Mouse (Mus musculus): Measurements from ENCODE around the gene Pomp.
A peak's percentile ranks its signal among the peaks of the same experiment; 100 is the strongest.

Pomp gene

DNA sequence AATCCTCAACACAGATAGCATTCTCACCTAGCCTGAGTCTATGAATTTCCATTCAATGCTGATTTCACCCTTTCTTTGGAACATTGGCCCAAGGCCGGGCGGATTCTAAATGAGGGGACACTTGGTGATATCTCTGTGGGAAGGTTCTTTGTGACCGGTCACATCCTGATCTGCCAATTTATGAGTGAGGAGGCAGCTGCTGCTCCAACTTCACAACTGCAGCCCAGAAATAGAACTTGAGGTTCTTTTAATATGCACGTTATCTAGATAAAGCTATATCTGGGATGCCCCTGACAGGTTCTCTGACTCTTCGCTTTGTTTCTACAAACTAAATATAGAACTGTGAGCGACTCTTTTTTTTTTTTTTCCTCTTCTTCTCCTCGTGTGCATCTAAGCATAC lies 10.1 kb upstream of the Pomp start:
- DNase-seq (ENCODE audit: low read depth, low spot score): no peak

DNA sequence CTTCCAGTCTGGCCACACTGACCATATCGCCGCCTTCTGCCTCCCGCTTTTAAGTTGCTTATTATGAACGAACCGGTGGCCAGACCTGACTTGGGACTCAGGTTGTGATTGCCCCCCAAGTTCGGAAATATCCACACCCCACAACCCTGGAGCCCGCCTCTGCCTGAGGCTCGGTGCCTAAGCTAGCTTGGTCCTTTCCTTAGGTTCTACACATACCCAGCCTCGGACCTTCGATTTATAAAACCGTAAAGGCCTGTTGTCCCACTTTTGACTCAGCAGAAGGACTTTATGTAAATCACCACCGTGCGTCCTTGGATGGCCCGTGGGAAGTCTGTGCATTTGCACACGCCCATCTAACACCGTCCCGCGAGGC lies 199 bp upstream of the Pomp start:
- DNase-seq (ENCODE audit: low read depth, low spot score): no peak

DNA sequence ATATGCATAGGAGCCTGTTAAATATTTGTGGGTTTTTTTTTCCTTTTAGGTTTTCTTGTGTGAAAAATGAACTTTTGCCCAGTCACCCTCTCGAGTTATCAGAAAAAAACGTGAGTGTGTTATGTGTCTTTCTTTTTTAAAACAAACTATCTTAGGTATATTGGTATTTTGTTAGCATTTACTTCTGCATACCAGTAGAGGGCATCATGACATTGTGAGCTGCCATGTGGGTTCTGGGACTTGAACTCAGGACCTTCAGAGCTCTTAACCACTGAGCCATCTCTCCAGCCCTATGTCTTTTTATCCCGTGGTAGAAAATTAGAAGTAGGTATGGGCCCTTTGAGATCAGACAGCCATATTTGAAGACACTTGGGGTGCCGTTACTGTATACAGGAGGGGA lies 8.4 kb downstream of the Pomp start:
- no peak for DNase-seq (ENCODE audit: low read depth, low spot score)

DNA sequence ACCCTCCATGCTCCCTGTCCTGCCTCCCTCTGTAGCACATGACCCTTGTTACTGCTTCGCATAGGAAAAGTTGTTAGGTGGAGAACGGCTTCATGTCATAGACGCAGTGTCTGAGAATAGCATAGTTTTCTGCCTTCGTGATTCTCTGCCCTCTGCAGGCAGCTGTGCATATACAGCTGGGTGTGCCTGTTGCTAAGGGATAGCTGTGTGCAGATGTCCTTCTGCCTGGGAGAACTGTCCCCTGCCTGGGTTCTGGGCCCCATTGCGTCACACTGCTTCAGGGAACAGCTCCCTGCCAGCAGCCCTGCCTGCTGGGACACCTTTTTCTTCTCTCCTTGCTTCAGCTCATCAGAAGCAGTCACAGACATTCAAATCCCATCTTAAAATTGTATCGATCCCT lies 9.3 kb downstream of the Pomp start:
- no peak for DNase-seq (ENCODE audit: low read depth, low spot score)

DNA sequence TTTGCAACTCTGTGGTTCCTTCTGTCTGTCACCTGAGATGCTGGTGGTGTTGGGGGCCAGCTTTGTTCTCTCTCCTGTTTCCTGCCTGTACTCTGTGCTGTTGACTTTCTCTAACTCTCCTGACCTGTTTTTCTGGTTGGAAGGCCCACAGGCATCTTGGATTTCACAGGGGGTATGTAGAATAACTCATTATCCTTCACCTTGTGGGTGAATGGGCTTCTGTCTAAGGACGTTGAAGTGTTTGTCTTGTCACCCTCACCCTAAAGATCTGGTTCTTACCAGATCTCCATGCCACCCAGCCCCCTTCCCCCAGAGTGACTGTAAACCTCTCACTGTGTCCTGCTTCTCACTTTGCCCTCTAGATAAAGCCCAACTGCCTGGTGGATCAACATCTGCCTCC lies 10.0 kb downstream of the Pomp start:
- DNase-seq (ENCODE audit: low read depth, low spot score): no peak

DNA sequence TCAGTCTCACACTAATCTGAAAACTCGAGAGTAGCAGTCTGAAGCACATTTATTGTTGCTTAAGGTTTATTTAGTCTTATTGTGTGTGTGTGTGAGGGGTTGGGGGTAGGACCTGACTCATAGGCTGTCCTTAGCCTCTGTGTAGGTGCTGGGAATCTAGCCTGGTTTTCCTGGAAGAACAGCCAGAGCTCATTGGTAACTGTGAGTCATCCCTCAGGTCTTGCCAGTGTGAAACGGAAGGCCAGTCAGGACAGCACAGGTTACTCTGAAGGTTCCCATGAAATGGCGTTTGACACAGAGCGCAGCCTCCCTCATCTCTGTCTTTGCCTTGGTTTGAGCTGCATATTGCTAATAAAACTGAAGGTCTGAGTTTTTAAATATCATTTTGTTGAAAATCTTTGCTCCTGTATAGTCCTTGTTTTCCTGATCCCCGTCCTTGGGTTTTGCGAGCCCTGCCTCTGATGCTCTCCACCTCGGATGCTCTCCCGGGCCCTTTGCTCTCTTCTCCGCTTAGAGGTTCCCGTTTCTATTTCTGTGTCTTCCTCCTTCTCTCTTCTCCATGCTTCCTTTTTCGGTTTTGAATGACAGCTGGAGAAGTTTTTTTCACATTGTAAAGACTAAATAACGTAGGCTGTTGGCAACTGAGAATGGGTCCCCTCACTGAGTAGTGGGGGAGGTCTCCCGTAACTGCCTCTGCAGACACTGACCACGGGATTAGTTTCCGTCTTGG lies 11.0 kb downstream of the Pomp start:
- DNase-seq (ENCODE audit: low read depth, low spot score): no peak

DNA sequence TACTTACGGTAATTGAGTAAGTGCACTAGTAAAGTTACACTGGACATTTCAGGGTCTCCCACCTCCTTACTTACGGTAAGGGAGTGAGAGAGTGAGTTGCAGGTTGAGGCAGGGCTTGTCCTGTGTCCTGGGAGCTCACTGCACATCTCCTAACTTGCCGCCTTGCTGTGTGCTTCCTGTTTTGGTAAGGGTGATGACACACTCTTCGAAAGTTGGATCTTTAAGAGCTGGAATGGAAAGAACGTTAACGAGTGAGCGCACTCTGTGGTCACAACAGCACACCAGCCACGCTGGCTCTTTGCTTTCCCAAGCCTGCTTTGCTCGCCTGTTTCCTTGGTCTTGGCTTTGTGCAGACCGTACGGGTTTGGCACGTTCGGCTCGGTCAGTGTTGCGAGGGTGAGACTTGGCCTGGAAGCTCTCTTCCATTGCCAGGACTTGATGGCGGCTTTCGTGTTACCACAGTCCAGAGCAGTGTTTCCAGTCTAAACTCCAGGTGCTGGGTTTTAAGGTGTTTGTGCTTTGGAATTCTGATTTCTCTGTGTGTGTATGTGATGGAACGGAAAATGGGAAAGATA lies 14.3 kb downstream of the Pomp start:
- no peak for DNase-seq (ENCODE audit: low read depth, low spot score)

DNA sequence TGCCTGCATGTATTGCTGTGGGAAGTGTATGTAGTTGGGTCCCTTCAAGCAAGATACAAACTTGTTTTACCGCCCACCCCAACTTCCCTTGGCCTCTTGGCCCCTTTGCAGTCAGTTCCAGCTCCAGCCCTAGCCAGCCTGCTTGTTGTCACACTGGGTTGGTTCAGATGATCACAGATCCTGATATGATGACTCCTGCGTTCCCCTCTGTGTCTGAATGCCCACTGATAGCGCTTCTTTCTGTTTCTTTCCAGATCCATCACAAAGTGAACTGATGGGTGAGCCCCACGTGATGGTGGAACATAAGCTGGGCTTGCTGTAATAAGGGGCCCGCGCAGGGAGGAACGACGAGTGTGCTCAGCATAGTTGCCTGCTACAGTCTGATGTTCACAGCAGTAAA lies 14.9 kb downstream of the Pomp start:
- DNase-seq (ENCODE audit: low read depth, low spot score): no peak

DNA sequence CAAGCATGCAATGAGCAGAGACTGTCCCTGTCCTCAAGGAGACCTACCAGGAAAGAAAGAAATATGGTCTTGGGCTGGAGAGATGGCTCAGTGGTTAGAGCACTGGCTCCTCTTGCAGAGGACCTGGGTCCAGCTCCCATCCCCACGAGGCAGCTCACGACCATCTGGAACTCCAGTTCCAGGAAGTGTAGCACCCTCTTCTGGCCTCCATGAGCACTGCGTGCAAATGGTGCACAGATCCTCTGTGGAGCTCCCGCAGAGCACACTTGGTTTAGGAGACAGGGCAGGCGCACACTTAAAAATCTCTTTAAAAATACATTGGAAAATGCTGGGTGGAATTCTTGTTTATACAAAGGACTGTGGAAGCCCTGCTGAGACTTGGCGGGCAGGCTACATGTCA lies 17.3 kb downstream of the Pomp start:
- peak; percentile 39 for DNase-seq (ENCODE audit: low read depth, low spot score)

DNA sequence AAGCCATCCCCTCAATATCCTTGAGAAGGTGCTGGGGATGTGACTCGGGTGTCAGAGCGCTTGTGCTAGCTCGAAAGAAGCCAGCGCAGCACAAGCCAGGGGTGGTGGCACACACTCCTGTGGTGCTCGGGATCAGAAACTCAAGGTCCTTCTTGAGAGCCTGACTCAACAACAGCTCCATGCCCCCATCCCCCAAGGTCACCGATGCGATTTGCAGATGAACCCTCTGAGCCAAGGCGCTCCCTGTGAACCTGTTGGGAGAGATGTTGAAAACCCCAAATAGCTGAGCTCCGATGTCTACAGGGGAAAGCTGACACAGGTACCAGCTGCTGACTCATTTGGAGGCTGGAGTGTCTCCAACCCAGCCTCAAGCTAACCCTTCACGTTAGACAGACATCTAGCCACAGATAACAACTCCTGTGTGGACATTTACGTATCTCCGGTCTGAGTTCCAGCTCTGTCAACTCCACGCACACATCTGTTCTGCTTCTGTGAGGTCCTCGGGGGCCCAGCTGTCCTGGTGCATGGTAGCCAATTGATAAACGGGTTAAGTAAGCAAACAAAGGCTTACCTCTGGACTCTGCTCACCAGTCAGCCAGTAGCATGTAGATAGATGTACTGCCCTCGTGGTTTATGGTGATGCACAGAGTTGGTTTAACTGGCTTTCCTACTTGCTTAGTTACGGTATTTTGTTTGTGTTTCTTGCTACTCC lies 19.9 kb downstream of the Pomp start:
- no peak for DNase-seq (ENCODE audit: low read depth, low spot score)

DNA sequence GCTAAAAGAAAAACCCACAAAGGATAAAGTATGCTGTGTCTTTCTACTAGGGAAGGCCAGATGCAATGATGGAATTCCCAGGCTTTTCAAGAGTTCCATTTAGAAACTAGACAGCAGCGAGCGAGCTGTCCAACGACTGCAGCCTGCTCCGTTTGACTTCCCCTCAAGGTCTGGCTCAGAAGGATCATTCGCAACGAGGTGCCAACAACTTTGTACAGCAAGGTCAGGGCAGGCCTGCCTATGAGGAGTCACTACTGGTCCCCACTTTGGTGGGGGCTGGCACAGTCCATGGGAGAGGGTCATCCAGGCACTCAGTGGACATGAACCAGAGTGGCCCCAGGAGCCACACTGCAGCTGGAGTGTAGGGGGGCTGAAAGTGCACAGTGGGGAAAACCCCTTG lies 23.3 kb downstream of the Pomp start:
- no peak for DNase-seq (ENCODE audit: low read depth, low spot score)

DNA sequence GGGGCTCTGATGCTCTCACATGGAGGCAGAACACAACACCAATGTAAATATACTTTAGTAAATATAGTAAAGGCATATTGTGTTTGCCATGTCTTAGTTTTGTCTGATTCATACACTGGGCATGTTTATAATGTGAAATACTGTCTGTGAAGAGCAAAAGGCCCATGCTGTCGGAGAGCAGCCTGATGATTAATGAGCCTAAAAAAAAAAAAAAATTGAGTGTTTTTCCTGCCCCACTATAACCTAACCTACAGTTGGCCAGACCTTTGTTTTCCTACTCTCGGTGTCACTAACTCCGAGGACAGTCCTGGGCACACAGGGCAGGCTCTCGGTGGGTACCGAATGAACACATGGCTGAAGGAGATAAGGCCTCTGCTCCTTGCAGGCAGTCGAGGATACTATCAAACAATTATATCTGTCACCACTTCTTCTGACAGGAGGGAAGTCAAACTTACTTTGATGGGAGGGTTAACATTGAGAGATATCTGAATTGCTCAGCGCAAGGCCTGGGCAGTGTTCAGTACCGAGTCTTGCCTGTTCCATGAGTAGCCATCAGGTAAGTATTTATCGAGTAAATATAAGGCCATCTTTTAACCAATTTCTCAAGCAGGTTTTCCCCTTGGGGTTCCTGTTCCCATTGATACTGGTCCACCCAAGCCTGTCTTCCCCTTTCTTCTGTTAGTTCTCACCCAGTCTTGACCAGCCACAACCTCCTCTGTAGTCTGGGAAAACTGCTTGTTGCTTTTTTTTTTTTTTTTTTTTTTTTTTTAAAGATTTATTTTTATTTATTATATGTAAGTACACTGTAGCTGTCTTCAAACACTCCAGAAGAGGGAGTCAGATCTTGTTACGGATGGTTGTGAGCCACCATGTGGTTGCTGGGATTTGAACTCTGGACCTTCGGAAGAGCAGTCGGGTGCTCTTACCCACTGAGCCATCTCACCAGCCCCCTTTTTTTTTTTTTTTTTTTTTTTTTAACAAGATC lies 28.3 kb downstream of the Pomp start:
- DNase-seq (ENCODE audit: low read depth, low spot score): no peak

DNA sequence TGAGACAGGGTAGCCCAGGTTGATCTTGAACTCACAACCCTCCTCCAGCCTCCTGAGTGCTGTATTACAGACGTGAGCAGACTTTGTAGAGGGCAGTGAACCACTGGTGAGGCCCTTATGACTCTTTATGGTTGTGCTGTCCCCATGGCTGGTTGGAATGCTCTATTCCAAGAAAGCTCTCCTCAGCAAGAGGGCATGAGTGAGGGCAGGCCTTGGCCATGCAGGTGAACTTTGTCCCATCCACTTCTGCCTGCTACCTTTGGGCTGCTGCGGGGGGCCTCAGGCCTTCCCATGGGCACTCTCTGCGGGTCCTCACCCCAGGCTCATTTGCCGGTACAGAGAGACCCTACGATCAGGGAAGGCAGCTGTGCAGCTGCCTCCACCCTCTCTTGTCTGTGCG lies 32.5 kb downstream of the Pomp start:
- no peak for DNase-seq (ENCODE audit: low read depth, low spot score)

DNA sequence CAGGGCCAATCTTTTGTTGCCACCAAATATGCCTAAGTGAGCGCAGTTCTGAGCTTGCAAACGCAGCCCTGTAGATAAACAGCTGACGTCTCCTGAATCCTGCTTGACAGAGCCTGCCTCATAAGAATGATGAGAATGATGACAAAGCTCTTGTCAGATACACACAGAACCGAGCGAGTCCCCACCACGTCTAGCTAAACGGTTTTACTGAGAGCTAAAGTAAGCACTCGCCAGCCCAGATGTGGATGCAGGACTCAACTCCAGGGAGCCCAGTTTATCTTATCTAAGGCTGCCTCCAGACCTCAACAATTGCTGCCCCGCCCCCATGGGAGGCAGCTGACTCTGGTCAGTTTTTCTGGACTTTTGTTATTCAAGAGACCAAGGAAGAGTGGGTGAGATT lies 32.9 kb downstream of the Pomp start:
- no peak for DNase-seq (ENCODE audit: low read depth, low spot score)

DNA sequence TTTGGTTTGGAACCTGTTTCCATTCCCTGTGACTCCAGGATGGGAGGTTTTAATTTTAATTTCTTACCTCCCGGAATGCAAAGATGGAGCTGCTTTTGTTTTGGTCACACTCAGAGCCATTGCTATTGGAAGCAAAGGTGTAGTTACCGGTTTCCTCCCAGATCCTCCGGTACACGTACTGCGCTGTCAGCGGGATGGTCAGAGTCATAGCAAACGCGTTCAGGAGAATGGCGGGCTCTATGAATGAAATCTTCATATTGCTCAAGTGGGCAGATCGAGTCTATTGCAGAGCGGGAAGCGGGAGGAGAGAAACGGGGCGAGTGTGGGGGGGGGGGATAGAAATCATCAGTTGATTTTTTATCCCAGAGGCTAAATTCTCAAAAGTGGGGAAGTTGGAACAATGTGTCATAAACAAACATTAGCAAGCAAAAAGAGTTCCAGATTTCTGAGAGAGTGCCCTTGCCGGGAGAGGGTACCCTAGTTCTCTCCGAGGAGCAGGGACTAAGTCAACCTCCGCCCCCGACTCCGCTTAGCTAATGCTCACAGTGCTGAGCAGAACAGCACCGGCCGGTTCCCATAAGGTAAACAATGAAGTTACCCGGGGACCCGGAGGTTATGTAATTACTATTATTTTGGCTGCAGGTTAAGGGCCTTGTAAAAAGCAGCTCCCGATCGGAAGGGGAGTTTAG lies 33.6 kb downstream of the Pomp start:
- peak; percentile 24 for DNase-seq (ENCODE audit: low read depth, low spot score)

DNA sequence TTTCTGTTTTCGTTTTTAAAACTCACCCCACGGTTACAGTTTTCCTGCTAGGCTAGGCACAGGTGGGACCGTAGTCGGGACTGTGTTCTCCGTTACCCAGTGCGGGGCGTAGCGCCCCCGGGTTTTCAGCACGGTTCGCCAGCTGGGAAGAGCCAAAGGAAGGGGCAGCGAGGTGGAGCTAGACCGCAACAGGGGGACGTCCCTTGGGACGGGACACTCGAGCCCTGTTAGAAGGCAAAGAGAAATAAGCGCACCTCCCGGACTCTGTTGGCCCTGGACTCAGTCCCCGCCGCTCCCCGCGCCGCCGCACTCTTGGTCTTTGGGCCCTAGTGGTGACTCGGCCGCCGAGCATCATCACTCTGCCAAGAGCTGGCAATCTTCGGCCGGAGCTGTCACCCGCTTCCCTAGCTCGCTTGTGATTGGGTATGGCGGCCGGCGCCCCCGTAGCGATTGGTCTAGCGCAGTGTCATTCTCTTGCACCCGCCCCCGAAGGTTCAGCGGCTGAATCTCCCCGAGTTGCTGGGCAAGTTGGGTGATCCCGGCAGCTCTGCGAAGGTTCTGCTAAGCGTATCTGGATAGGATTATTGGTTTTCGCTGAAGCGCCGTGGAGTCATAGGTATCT lies 34.3 kb downstream of the Pomp start, which contains the start of gene Slc46a3:
Gene Slc46a3, minus strand, starts transcription at position 361 of the 622 bp plus-strand sequence.
- DNase-seq (ENCODE audit: low read depth, low spot score): peak; percentile 95

DNA sequence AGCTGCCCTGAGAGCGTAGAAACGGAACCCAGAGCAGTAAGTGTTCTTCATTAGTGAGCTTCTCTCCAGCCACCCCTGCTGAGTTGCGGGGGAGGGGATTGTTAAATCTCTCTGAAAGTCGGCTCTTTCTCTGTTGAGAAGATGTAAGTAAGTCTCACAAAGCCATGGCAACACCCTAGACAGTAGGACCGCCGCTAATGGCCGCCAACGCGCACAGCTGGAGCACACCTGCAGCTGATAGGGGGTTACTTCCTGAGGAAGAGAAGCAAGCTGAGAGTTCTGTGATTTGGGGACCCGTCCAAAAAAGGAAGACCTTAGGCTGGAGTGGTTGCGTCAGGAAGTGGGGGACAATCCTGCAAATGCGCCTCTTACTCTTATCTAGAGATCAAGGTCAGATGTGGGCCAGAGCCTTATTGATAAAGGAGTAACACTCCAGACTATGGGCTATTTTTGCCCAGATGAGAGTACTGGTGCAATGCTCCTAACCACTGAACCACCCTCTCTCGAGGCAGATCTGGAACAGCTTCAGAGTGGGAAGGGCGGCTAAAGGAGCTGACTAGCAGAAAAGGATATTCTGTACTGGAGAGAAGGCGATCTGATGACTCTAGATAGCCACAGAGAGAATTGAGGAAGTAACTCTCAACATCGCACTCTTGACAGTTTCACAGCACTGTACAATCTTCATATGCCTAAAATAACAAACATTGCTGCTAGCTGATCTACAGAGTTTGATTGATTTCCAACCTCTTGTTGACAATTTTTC lies 35.4 kb downstream of the Pomp start:
- DNase-seq (ENCODE audit: low read depth, low spot score): peak; percentile 61

DNA sequence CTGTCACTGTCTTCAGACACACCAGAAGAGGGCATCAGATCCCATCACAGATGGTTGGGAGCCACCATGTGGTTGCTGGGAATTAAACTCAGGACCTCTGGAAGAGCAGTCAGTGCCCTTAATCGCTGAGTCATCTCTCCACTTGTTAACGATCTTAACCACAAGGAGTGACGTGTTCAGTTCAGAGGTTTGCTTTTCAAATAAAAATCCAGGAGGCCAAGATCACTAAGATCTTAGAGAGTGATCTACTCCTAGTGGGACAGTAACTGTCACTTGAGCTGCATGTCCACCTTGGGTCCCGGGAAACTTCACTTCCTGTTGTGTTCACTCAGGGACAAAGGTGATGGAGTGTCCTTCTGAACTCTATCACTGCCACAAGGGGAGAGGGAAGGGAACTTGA lies 36.2 kb downstream of the Pomp start:
- DNase-seq (ENCODE audit: low read depth, low spot score): peak; percentile 42

DNA sequence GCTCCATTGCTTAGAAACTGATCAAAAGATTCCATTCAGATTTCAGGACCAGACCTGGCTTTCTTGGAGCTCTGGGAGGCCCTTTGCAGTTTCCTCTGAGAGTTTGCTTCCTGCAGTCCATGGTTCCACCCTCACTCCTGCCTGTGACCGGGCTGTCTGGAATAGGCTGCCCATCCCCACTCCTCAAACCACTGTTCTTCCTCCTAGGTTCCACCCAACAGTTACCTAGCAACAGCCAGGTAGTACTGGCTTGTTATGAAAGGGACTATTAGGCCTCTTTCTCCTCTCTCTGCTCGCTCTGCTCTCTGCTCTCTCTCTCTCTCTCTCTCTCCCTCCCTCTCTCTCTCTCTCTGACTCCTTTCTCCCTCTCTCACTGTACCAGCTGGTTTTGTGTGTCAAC lies 38.0 kb downstream of the Pomp start:
- DNase-seq (ENCODE audit: low read depth, low spot score): no peak

DNA sequence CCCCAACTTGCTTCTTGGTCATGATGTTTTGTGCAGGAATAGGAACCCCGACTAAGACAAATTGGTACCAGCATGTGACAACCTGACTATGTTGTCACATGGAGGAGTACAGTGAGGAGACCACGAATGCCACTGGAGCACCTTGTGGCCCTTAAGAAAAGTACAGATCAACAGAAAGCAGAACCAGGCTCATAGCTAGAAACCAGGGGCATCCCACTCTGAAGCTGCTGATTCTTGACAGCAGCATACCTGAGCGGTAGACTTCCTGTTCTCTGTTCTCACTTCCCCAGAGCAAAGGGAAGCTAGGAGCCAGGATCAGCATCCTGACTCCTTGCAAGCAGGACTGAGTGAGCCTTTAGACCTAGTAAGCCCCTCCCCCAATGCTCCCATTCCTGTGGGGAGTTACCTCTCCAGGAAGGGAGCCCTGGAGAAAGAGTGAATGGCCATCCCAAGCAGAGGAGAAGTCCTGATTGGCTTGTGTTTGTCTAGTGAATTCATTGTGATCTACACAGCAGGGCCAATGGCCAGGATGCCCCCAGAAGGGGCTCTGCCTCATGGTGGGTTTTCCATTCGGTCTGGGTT lies 38.8 kb downstream of the Pomp start:
- no peak for DNase-seq (ENCODE audit: low read depth, low spot score)

Measured in CD4-positive, CD25-positive, alpha-beta regulatory T cell, adult 2 months (primary cell).